Mouse (Mus musculus): ENCODE measurements at regions not wholly inside any gene's neighbourhood (a gene's known extent, or its start where the extent isn't known, plus 50 kb on each side); places are given as distances from the start of the nearest gene placed in this dataset.

- TF ChIP-seq POLR2A (IDR thresholded peaks at IDR 0.05; ENCODE audit: borderline replicate concordance, extremely low read depth, insufficient read depth, insufficient read length, poor library complexity, severe bottlenecking): no peak
- TF ChIP-seq CTCF (IDR thresholded peaks at IDR 0.05; ENCODE audit: borderline replicate concordance, extremely low read depth, insufficient read depth, insufficient read length): no peak
These were observed 100.6 kb upstream of the Cxcl12 start for GRCm38 (mm10) chr6:117067541-117068305.
